Mouse (Mus musculus): ENCODE measurements around the gene Gm9376.

The Gm9376 gene

GRCm38 (mm10) chr14:118266660-118267059 is at the start of gene Gm9376:
Gene Gm9376 (plus strand): TSS chr14:118266960.
- no peak for DNase-seq (ENCODE audit: low spot score)

GRCm38 (mm10) chr14:118220885-118221284 is 45.9 kb upstream of the Gm9376 start:
- no peak for DNase-seq (ENCODE audit: low spot score)

- DNase-seq (ENCODE audit: low spot score) = no peak
These were observed 41.6 kb upstream of the Gm9376 start for GRCm38 (mm10) chr14:118225061-118225743.

GRCm38 (mm10) chr14:118225911-118226310 is 40.8 kb upstream of the Gm9376 start:
- DNase-seq (ENCODE audit: low spot score) = no peak

GRCm38 (mm10) chr14:118226471-118227155 is 40.1 kb upstream of the Gm9376 start:
- DNase-seq (ENCODE audit: low spot score) = no peak

GRCm38 (mm10) chr14:118232381-118232970 is 34.3 kb upstream of the Gm9376 start:
- DNase-seq (ENCODE audit: low spot score) = no peak

- no peak for DNase-seq (ENCODE audit: low spot score)
These were observed 32.8 kb upstream of the Gm9376 start for GRCm38 (mm10) chr14:118233786-118234540.

GRCm38 (mm10) chr14:118234541-118235210 is 32.1 kb upstream of the Gm9376 start:
- DNase-seq (ENCODE audit: low spot score) = no peak

GRCm38 (mm10) chr14:118235361-118235972 is 31.3 kb upstream of the Gm9376 start:
- no peak for DNase-seq (ENCODE audit: low spot score)

GRCm38 (mm10) chr14:118235973-118236885 is 30.5 kb upstream of the Gm9376 start:
- DNase-seq (ENCODE audit: low spot score) = no peak

GRCm38 (mm10) chr14:118236886-118237289 is 29.9 kb upstream of the Gm9376 start, which contains the start of gene Sox21:
Gene Sox21 (minus strand): TSS chr14:118237030.
- DNase-seq (ENCODE audit: low spot score) = peak; percentile 42

GRCm38 (mm10) chr14:118237786-118238185 is 29.0 kb upstream of the Gm9376 start:
- no peak for DNase-seq (ENCODE audit: low spot score)

GRCm38 (mm10) chr14:118239351-118239750 is 27.4 kb upstream of the Gm9376 start:
- no peak for DNase-seq (ENCODE audit: low spot score)

GRCm38 (mm10) chr14:118241416-118241815 is 25.3 kb upstream of the Gm9376 start:
- no peak for DNase-seq (ENCODE audit: low spot score)

GRCm38 (mm10) chr14:118253381-118253780 is 13.4 kb upstream of the Gm9376 start:
- DNase-seq (ENCODE audit: low spot score) = no peak

GRCm38 (mm10) chr14:118268849-118269248 is 2.1 kb downstream of the Gm9376 start:
- DNase-seq (ENCODE audit: low spot score) = no peak

- DNase-seq (ENCODE audit: low spot score) = no peak
These were observed 6.1 kb downstream of the Gm9376 start for GRCm38 (mm10) chr14:118272594-118273555.

GRCm38 (mm10) chr14:118277704-118278498 is 11.1 kb downstream of the Gm9376 start:
- no peak for DNase-seq (ENCODE audit: low spot score)

Measured in lung, postnatal 25 days (tissue).